Mouse (Mus musculus) lung, embryonic 14.5 days (tissue): ENCODE measurements around the gene Mpped1. TPM values are rescaled to one million over a fixed set of nuclear protein-coding genes. Genes with fewer than 3 reads are reported as not detected.

ENCODE experiments used
- ATAC-seq: fragments of 200-750 bp; cut with Nextera tagmentation; 2 replicates; pipeline ENCODE4 v1.8.0; 2017; ENCODE audit warnings: mild to moderate bottlenecking, moderate TSS enrichment, moderate library complexity; ENCODE audit not compliant: insufficient read depth
- DNase-seq: peaks from one replicate; pipeline ENCODE4 v3.0.0-alpha.2; 2015
- H3K27ac ChIP-seq: fragments of 300-500 bp; sonication (generic); 2 replicates; pipeline ENCODE4 v1.5.1; 2014; ENCODE audit warnings: low read depth, mild to moderate bottlenecking, moderate library complexity
- H3K27me3 ChIP-seq: fragments of 300-500 bp; sonication (generic); 2 replicates; pipeline ENCODE4 v1.6.1; 2014; ENCODE audit warnings: low read length, control low read depth; ENCODE audit not compliant: insufficient read depth
- H3K36me3 ChIP-seq: fragments of 300-500 bp; sonication (generic); 2 replicates; pipeline ENCODE4 v1.6.1; 2014; ENCODE audit warnings: control low read depth; ENCODE audit not compliant: insufficient read depth
- H3K4me1 ChIP-seq: fragments of 300-500 bp; sonication (generic); 2 replicates; pipeline ENCODE4 v1.6.1; 2014; ENCODE audit warnings: antibody characterized with exemption, control low read depth; ENCODE audit not compliant: insufficient read depth
- H3K4me2 ChIP-seq: fragments of 300-500 bp; sonication (generic); 2 replicates; pipeline ENCODE4 v1.6.1; 2014; ENCODE audit warnings: mild to moderate bottlenecking
- H3K4me3 ChIP-seq: fragments of 300-500 bp; sonication (generic); 2 replicates; pipeline ENCODE4 v1.5.1; 2014; ENCODE audit warnings: low read depth, low read length
- H3K9ac ChIP-seq: fragments of 300-500 bp; sonication (generic); 2 replicates; pipeline ENCODE4 v1.6.1; 2014
- H3K9me3 ChIP-seq: fragments of 300-500 bp; sonication (generic); 2 replicates; pipeline ENCODE4 v1.6.1; 2016; ENCODE audit warnings: low read depth, low read length, control low read depth
- CTCF ChIP-seq: IDR thresholded peaks from 2 replicates; pipeline ENCODE4 v1.5.1; 2016; ENCODE audit warnings: antibody characterized with exemption, low read depth
- WGBS: fragments of 180-500 bp; shearing (Covaris S2); extraction: QIAGEN DNeasy Blood & Tissue Kit; methylation state at CpG from one replicate; pipeline ENCODE4 v1.1.7; 2014; 5-methylcytosine and 5-hydroxymethylcytosine counted together
- polyA plus RNA-seq: library from polyadenylated mRNA; unstranded; fragments of >200 nt; fragmentation: Nextera tagmentation; extraction: Ambion mirVana; gene quantifications from 2 replicates; pipeline ENCODE4 v1.2.1, GENCODE M21; 2014

Gene Mpped1
- polyA plus RNA-seq, 1 experiment from 2014 or later, result 1.4 TPM

DNA sequence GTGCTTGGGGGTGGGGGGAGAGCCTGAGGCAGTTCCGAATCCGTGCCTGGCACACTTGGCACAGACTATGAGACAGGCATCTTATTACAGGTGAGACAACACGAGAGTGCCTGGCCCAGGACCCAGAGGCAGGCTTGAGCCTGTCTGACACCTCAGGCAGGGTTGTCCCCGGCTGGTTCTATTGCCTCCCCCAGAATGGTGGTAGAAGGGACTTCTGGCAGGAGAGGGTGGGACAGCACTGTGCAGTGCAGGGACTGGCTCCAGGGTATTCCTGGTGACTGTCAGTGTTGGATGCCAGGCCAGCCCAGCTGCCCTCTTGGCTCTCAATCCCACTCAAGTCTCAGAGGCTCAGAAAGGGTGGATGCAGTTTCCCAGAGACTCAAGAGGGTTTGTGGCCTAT lies 4.3 kb upstream of the Mpped1 start:
- Histone ChIP-seq H3K27ac (no peak overlapping the region), H3K9ac (no peak overlapping the region), H3K4me1 (no peaks in the 10 kb centered on the region), H3K9me3 (no peaks in the 10 kb centered on the region), H3K27me3 (peaks cover 25% of the 10 kb centered on the region), H3K4me3 (no peak overlapping the region), H3K4me2 (no peak overlapping the region), H3K36me3 (no peaks in the 10 kb centered on the region)
- ATAC-seq, result no peak
- no peak for DNase-seq
- TF ChIP-seq CTCF, result no peak
- WGBS, result 56% methylated on average over 4 of the region's 4 CpGs

GRCm38 (mm10) chr15:83776265-83777000 lies 2.8 kb upstream of the Mpped1 start:
- 57% methylated on average over 6 of the region's 6 CpGs for WGBS
- no peaks in the 10 kb centered on the region for H3K9me3 ChIP-seq
- ATAC-seq, result no peak
- no peaks in the 10 kb centered on the region for H3K36me3 ChIP-seq
- peak; percentile 73 for DNase-seq
- no peak for TF ChIP-seq CTCF
- H3K27me3 ChIP-seq, result peaks cover 39% of the 10 kb centered on the region
- H3K4me3 ChIP-seq, result no peak overlapping the region
- H3K4me2 ChIP-seq, result no peak overlapping the region
- H3K4me1 ChIP-seq, result no peaks in the 10 kb centered on the region
- H3K9ac ChIP-seq, result no peak overlapping the region
- H3K27ac ChIP-seq, result no peak overlapping the region

GRCm38 (mm10) chr15:83777476-83777875 lies 1.8 kb upstream of the Mpped1 start:
- 62% methylated on average over 6 of the region's 6 CpGs for WGBS
- Histone ChIP-seq H3K4me3 (no peak overlapping the region), H3K36me3 (no peaks in the 10 kb centered on the region), H3K4me2 (no peak overlapping the region), H3K4me1 (no peaks in the 10 kb centered on the region), H3K9me3 (no peaks in the 10 kb centered on the region), H3K9ac (no peak overlapping the region), H3K27ac (no peak overlapping the region), H3K27me3 (peaks cover 49% of the 10 kb centered on the region)
- ATAC-seq (no peak), DNase-seq (no peak)
- no peak for TF ChIP-seq CTCF

- DNase-seq (peak; percentile 32), ATAC-seq (peak; percentile 40; the same call in 1 of the 2 replicates)
- Histone ChIP-seq H3K4me3 (peak overlapping the region; percentile 52), H3K36me3 (no peaks in the 10 kb centered on the region), H3K4me1 (no peaks in the 10 kb centered on the region), H3K9ac (peak overlapping the region; percentile 52), H3K9me3 (no peaks in the 10 kb centered on the region), H3K27ac (no peak overlapping the region), H3K4me2 (peak overlapping the region; percentile 84), H3K27me3 (peaks cover 53% of the 10 kb centered on the region)
- TF ChIP-seq CTCF, result no peak
- WGBS, result 1% methylated on average over 44 of the region's 92 CpGs
Measured at GRCm38 (mm10) chr15:83779855-83780740, 831 bp downstream of the Mpped1 start.

DNA sequence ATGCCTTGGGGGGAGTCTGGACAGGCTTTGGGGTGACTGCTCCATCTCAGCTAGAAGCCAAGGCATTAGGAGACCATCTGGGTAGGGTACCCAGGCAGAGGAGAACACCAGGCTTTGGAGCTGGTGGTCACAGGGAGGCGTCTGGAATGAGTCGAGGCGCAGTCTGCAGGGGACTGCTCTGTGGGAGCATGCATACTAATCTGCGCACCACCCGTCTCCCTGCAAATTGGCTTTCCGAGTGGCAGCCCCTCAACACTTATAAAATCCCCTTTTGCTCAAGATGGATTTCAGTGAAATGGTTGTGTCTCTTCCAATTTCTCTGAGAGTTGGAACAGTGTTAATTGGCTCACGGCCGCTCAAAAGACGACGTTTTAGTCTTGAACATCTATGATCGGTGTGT lies 2.0 kb downstream of the Mpped1 start:
- Histone ChIP-seq H3K9me3 (no peaks in the 10 kb centered on the region), H3K27me3 (peaks cover 53% of the 10 kb centered on the region), H3K4me3 (no peak overlapping the region), H3K9ac (no peak overlapping the region), H3K36me3 (no peaks in the 10 kb centered on the region), H3K4me1 (no peaks in the 10 kb centered on the region), H3K27ac (no peak overlapping the region), H3K4me2 (no peak overlapping the region)
- ATAC-seq, result no peak
- no peak for TF ChIP-seq CTCF
- WGBS, result 75% methylated on average over 11 of the region's 11 CpGs
- DNase-seq, result no peak

- H3K27me3 ChIP-seq, result peaks cover 53% of the 10 kb centered on the region
- no peak for TF ChIP-seq CTCF
- H3K36me3 ChIP-seq, result no peaks in the 10 kb centered on the region
- WGBS, result 58% methylated on average over 9 of the region's 9 CpGs
- H3K9me3 ChIP-seq, result no peaks in the 10 kb centered on the region
- H3K4me1 ChIP-seq, result no peaks in the 10 kb centered on the region
- no peak overlapping the region for H3K9ac ChIP-seq
- no peak overlapping the region for H3K27ac ChIP-seq
- no peak overlapping the region for H3K4me2 ChIP-seq
- no peak overlapping the region for H3K4me3 ChIP-seq
- no peak for DNase-seq
- no peak for ATAC-seq
Measured at GRCm38 (mm10) chr15:83782284-83782683, 3.0 kb downstream of the Mpped1 start.

- H3K9me3 ChIP-seq, result no peaks in the 10 kb centered on the region
- no peaks in the 10 kb centered on the region for H3K4me1 ChIP-seq
- WGBS, result 55% methylated on average over 9 of the region's 9 CpGs
- peak; percentile 21 for DNase-seq
- no peak overlapping the region for H3K4me3 ChIP-seq
- H3K4me2 ChIP-seq, result no peak overlapping the region
- no peak overlapping the region for H3K9ac ChIP-seq
- H3K27me3 ChIP-seq, result peaks cover 32% of the 10 kb centered on the region
- H3K36me3 ChIP-seq, result no peaks in the 10 kb centered on the region
- no peak overlapping the region for H3K27ac ChIP-seq
- no peak for TF ChIP-seq CTCF
- ATAC-seq, result no peak
Measured at GRCm38 (mm10) chr15:83784772-83785171, 5.5 kb downstream of the Mpped1 start.
